Mouse (Mus musculus): Measurements from ENCODE around the gene Tubb4b. TPM values are rescaled to one million over a fixed set of nuclear protein-coding genes. Genes with fewer than 3 reads are reported as not detected.

The Tubb4b gene
- total RNA-seq, 1 experiment = 819 TPM

GRCm38 (mm10) chr2:25255284-25255779 is 30.8 kb upstream of the Tubb4b start, which contains the start of gene Tmem203:
Gene Tmem203 (plus strand): TSS chr2:25255439.
- in situ Hi-C loops (cut with MboI; ENCODE audit: low sequenced_read_pairs in 2 of 2, unreplicated experiment in 2 of 2) = no loop called here
- peaks cover 0 to 2% of the 10 kb centered on the region in 2 experiments; a peak in 1 of 4 replicates for H3K4me1 ChIP-seq (ENCODE audit: control insufficient read depth in 2 of 2, insufficient read depth in 2 of 2, low read length in 2 of 2, poor library complexity in 1 of 2)

GRCm38 (mm10) chr2:25252331-25252730 is 27.8 kb upstream of the Tubb4b start:
- Histone ChIP-seq H3K4me3 (ENCODE audit: insufficient read depth in 1 of 2, low read depth in 1 of 2, low read length in 2 of 2, poor library complexity in 1 of 2, severe bottlenecking in 1 of 2) (no peak overlapping the region), H3K4me1 (ENCODE audit: control insufficient read depth in 2 of 2, insufficient read depth in 2 of 2, low read length in 2 of 2, poor library complexity in 1 of 2) (peaks cover 0 to 2% of the 10 kb centered on the region in 2 experiments; a peak in 2 of 4 replicates), H3K27ac (ENCODE audit: insufficient read depth, low read depth, low read length, poor library complexity, severe bottlenecking) (no peak overlapping the region), H3K9ac (ENCODE audit: insufficient read depth, low read depth, low read length, poor library complexity, severe bottlenecking) (no peak overlapping the region), H3K9me3 (ENCODE audit: control insufficient read depth, insufficient read depth, low read depth, low read length) (no peaks in the 10 kb centered on the region), H3K36me3 (ENCODE audit: control insufficient read depth, insufficient read depth, low read length, poor library complexity, severe bottlenecking) (peaks cover 47% of the 10 kb centered on the region)
- no peak for DNase-seq (ENCODE audit: low read depth, low spot score)
- TF ChIP-seq HCFC1 (IDR thresholded peaks at IDR 0.05; ENCODE audit: borderline replicate concordance, insufficient read depth, low read length) (no peak), ZC3H11A (IDR thresholded peaks at IDR 0.05; ENCODE audit: borderline replicate concordance, low read depth, low read length) (no peak), MAFK (IDR thresholded peaks at IDR 0.05; ENCODE audit: insufficient read depth, low read depth, low read length) (no peak), ZNF384 (IDR thresholded peaks at IDR 0.05; ENCODE audit: low read depth, low read length) (no peak), CHD2 (IDR thresholded peaks at IDR 0.05; ENCODE audit: low read depth, low read length) (no peak)
- in situ Hi-C loops (cut with MboI; ENCODE audit: low sequenced_read_pairs in 2 of 2, unreplicated experiment in 2 of 2) = no loop called here

More at GRCm38 (mm10) chr2:25255284-25255779, 30.8 kb upstream of the Tubb4b start, which contains the start of gene Tmem203:
- Histone ChIP-seq H3K9ac (ENCODE audit: insufficient read depth, low read depth, low read length, poor library complexity, severe bottlenecking) (peak within 1 kb of the TSS; percentile 87), H3K9me3 (ENCODE audit: control insufficient read depth, insufficient read depth, low read depth, low read length) (no peaks in the 10 kb centered on the region), H3K27ac (ENCODE audit: insufficient read depth, low read depth, low read length, poor library complexity, severe bottlenecking) (peak within 1 kb of the TSS; percentile 32), H3K36me3 (ENCODE audit: control insufficient read depth, insufficient read depth, low read length, poor library complexity, severe bottlenecking) (peaks cover 20% of the 10 kb centered on the region), H3K4me3 (ENCODE audit: insufficient read depth in 1 of 2, low read depth in 1 of 2, low read length in 2 of 2, poor library complexity in 1 of 2, severe bottlenecking in 1 of 2) (peak within 1 kb of the TSS; percentile 83 to 89)
- TF ChIP-seq MAFK (IDR thresholded peaks at IDR 0.05; ENCODE audit: insufficient read depth, low read depth, low read length) = no peak
- TF ChIP-seq CHD2 (IDR thresholded peaks at IDR 0.05; ENCODE audit: low read depth, low read length) = peak; percentile 52; the same call in 1 of the 2 replicates
- no peak; the same call in 1 of the 2 replicates for TF ChIP-seq ZNF384 (IDR thresholded peaks at IDR 0.05; ENCODE audit: low read depth, low read length)
- TF ChIP-seq HCFC1 (IDR thresholded peaks at IDR 0.05; ENCODE audit: borderline replicate concordance, insufficient read depth, low read length) = peak; percentile 85
- peak; percentile 10; the same call in 1 of the 2 replicates for TF ChIP-seq ZC3H11A (IDR thresholded peaks at IDR 0.05; ENCODE audit: borderline replicate concordance, low read depth, low read length)
- peak; percentile 88 for DNase-seq (ENCODE audit: low read depth, low spot score)

GRCm38 (mm10) chr2:25246183-25247072 is 21.9 kb upstream of the Tubb4b start, which contains the start of gene AL732309.1:
Gene AL732309.1 (minus strand): TSS chr2:25246863.
- H3K4me3 ChIP-seq (ENCODE audit: insufficient read depth in 1 of 2, low read depth in 1 of 2, low read length in 2 of 2, poor library complexity in 1 of 2, severe bottlenecking in 1 of 2) = no peak within 1 kb of the TSS
- H3K27ac ChIP-seq (ENCODE audit: insufficient read depth, low read depth, low read length, poor library complexity, severe bottlenecking) = no peak within 1 kb of the TSS
- no peak for TF ChIP-seq ZC3H11A (IDR thresholded peaks at IDR 0.05; ENCODE audit: borderline replicate concordance, low read depth, low read length)
- H3K4me1 ChIP-seq (ENCODE audit: control insufficient read depth in 2 of 2, insufficient read depth in 2 of 2, low read length in 2 of 2, poor library complexity in 1 of 2) = peaks cover 2 to 13% of the 10 kb centered on the region in 2 experiments; a peak in 3 of 4 replicates
- H3K36me3 ChIP-seq (ENCODE audit: control insufficient read depth, insufficient read depth, low read length, poor library complexity, severe bottlenecking) = peaks cover 43% of the 10 kb centered on the region
- no peaks in the 10 kb centered on the region for H3K9me3 ChIP-seq (ENCODE audit: control insufficient read depth, insufficient read depth, low read depth, low read length)
- no peak within 1 kb of the TSS for H3K9ac ChIP-seq (ENCODE audit: insufficient read depth, low read depth, low read length, poor library complexity, severe bottlenecking)
- no peak for DNase-seq (ENCODE audit: low read depth, low spot score)
- in situ Hi-C loops (cut with MboI; ENCODE audit: low sequenced_read_pairs in 2 of 2, unreplicated experiment in 2 of 2) = no loop called here

GRCm38 (mm10) chr2:25244144-25244543 is 19.6 kb upstream of the Tubb4b start:
- TF ChIP-seq MAFK (IDR thresholded peaks at IDR 0.05; ENCODE audit: insufficient read depth, low read depth, low read length) (no peak), ZC3H11A (IDR thresholded peaks at IDR 0.05; ENCODE audit: borderline replicate concordance, low read depth, low read length) (no peak), HCFC1 (IDR thresholded peaks at IDR 0.05; ENCODE audit: borderline replicate concordance, insufficient read depth, low read length) (no peak), ZNF384 (IDR thresholded peaks at IDR 0.05; ENCODE audit: low read depth, low read length) (no peak), CHD2 (IDR thresholded peaks at IDR 0.05; ENCODE audit: low read depth, low read length) (no peak)
- no peak overlapping the region for H3K27ac ChIP-seq (ENCODE audit: insufficient read depth, low read depth, low read length, poor library complexity, severe bottlenecking)
- no peak for DNase-seq (ENCODE audit: low read depth, low spot score)
- in situ Hi-C loops (cut with MboI; ENCODE audit: low sequenced_read_pairs in 2 of 2, unreplicated experiment in 2 of 2) = no loop called here
- H3K36me3 ChIP-seq (ENCODE audit: control insufficient read depth, insufficient read depth, low read length, poor library complexity, severe bottlenecking) = peaks cover 25% of the 10 kb centered on the region
- no peak overlapping the region for H3K4me3 ChIP-seq (ENCODE audit: insufficient read depth in 1 of 2, low read depth in 1 of 2, low read length in 2 of 2, poor library complexity in 1 of 2, severe bottlenecking in 1 of 2)
- H3K9ac ChIP-seq (ENCODE audit: insufficient read depth, low read depth, low read length, poor library complexity, severe bottlenecking) = no peak overlapping the region
- no peaks in the 10 kb centered on the region for H3K9me3 ChIP-seq (ENCODE audit: control insufficient read depth, insufficient read depth, low read depth, low read length)
- H3K4me1 ChIP-seq (ENCODE audit: control insufficient read depth in 2 of 2, insufficient read depth in 2 of 2, low read length in 2 of 2, poor library complexity in 1 of 2) = peaks cover 8 to 21% of the 10 kb centered on the region in 2 experiments; a peak in 3 of 4 replicates
